Mouse (Mus musculus) brain, embryonic 14.5 days (tissue): ENCODE measurements around the gene Snrnp25.

Experiments
- CTCF ChIP-seq: fragments of 200-500 bp; IDR thresholded peaks from 2 replicates; pipeline ENCODE4 v1.5.1; 2012; ENCODE audit warnings: inconsistent platforms, mild to moderate bottlenecking, moderate library complexity, borderline replicate concordance; ENCODE audit not compliant: insufficient read depth, insufficient read length; ENCODE audit errors: extremely low read depth
- POLR2A ChIP-seq: fragments of 200-500 bp; IDR thresholded peaks from 2 replicates; pipeline ENCODE4 v1.6.1; 2012; ENCODE audit warnings: mild to moderate bottlenecking, inconsistent platforms, borderline replicate concordance; ENCODE audit not compliant: poor library complexity, insufficient read depth, insufficient read length, severe bottlenecking; ENCODE audit errors: extremely low read depth

GRCm38 (mm10) chr11:32161500-32161899, 43.7 kb upstream of the Snrnp25 start:
- peak; percentile 67 for TF ChIP-seq CTCF
- no peak for TF ChIP-seq POLR2A
